Mouse (Mus musculus): ENCODE data around the gene Gm6164. TPM values are rescaled to one million over a fixed set of nuclear protein-coding genes. Genes with fewer than 3 reads are reported as not detected.
"Not testable (repeated sequence)": the region's sequence is repeated elsewhere in the genome, so short reads cannot be mapped to it uniquely, and the experiment has no call there.

The Gm6164 gene
- not detected in 2 replicates for polyA plus RNA-seq (2015; fragmentation: Nextera tagmentation; extraction: Ambion mirVana)

DNA sequence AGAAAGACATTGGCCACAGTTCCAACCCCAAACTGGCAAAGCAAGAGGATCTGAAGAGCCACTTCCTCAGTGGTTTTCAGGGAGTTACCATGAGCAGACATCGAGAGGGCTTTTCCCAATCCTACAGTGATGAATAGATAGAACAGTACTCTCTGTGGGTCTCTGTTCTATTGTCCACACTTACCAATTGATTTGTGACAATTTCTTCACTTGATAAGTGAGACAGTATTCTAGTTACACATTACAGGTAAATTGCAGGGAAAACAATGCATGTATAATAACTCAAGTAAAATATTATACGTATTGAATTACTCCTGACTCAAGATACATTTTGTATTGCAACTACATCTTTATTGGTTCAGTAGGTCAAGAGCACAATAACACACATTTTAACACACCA, at the start of gene Gm6164:
Gm6164 (minus strand) TSS at position 101 of the 400 bp plus-strand sequence.
- not testable (repeated sequence) for H3K9me3 ChIP-seq (ENCODE audit: control insufficient read depth, low read length); ATAC-seq
- no CpG with 5 or more reads among the region's 2 CpGs for WGBS

DNA sequence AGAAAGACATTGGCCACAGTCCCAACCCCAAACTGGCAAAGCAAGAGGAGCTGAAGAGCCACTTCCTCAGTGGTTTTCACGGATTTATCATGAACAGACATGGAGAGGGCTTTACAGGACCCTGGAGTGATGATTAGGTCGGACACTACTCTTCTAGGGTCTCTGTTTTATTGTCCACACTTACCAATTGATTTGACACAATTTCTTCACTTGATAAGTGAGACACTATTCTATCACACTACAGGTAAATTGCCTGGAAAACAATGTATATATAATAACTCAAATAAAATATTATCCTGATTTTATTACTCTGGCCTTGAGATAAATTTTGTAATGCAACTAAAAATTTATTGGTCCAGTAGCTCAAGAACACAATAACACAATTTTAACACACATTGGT, 28.3 kb upstream of the Gm6164 start, which contains the start of gene Gm4498:
Gm4498 (minus strand) TSS at position 101 of the 400 bp plus-strand sequence.
- H3K27ac ChIP-seq (ENCODE audit: low read depth, low read length); H3K4me3 ChIP-seq (ENCODE audit: low read length); H3K27me3 ChIP-seq (replicated peaks; ENCODE audit: control insufficient read depth, insufficient read depth, low read length); H3K4me1 ChIP-seq (ENCODE audit: control insufficient read depth, insufficient read depth, low read depth, low read length); H3K36me3 ChIP-seq (ENCODE audit: control insufficient read depth, insufficient read depth, low read length); ATAC-seq; H3K4me2 ChIP-seq (ENCODE audit: low read length); H3K9ac ChIP-seq (ENCODE audit: low read depth, low read length); H3K9me3 ChIP-seq (ENCODE audit: control insufficient read depth, low read length): not testable (repeated sequence)
- WGBS: no CpG with 5 or more reads among the region's 2 CpGs

More for the DNA sequence above, at the start of gene Gm6164:
- H3K27ac ChIP-seq (ENCODE audit: low read depth, low read length); H3K27me3 ChIP-seq (replicated peaks; ENCODE audit: control insufficient read depth, insufficient read depth, low read length); H3K36me3 ChIP-seq (ENCODE audit: control insufficient read depth, insufficient read depth, low read length); H3K4me1 ChIP-seq (ENCODE audit: control insufficient read depth, insufficient read depth, low read depth, low read length); H3K9ac ChIP-seq (ENCODE audit: low read depth, low read length); H3K4me2 ChIP-seq (ENCODE audit: low read length); H3K4me3 ChIP-seq (ENCODE audit: low read length): not testable (repeated sequence)

DNA sequence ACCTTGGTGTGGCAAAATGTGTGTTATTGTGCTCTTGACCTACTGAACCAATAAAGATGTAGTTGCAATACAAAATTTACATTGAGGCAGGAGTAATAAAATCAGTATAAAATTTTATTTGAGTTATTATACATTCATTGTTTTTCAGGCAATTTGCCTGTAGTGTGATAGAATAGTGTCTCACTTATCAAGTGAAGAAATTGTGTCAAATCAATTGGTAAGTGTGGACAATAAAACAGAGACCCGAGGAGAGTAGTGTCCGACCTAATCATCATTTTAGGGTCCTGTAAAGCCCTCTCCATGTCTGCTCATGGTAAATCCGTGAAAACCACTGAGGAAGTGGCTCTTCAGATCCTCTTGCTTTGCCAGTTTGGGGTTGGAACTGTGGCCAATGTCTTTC, 12.0 kb downstream of the Gm6164 start, which contains the start of gene Vmn1r95:
Vmn1r95 (plus strand) TSS at position 301 of the 400 bp plus-strand sequence.
- not testable (repeated sequence) for ATAC-seq

GRCm38 (mm10) chr7:20168277-20168676, 37.1 kb downstream of the Gm6164 start, which contains the start of gene Vmn1r94:
Gene Vmn1r94 (minus strand): TSS chr7:20168377.
- H3K9ac ChIP-seq (ENCODE audit: low read depth, low read length); H3K27ac ChIP-seq (ENCODE audit: low read depth, low read length); H3K27me3 ChIP-seq (replicated peaks; ENCODE audit: control insufficient read depth, insufficient read depth, low read length); H3K4me3 ChIP-seq (ENCODE audit: low read length); H3K4me2 ChIP-seq (ENCODE audit: low read length); H3K9me3 ChIP-seq (ENCODE audit: control insufficient read depth, low read length); ATAC-seq; H3K4me1 ChIP-seq (ENCODE audit: control insufficient read depth, insufficient read depth, low read depth, low read length); H3K36me3 ChIP-seq (ENCODE audit: control insufficient read depth, insufficient read depth, low read length): not testable (repeated sequence)
- no CpG with 5 or more reads among the region's 3 CpGs for WGBS

More for the DNA sequence above, 12.0 kb downstream of the Gm6164 start, which contains the start of gene Vmn1r95:
- not testable (repeated sequence) for H3K4me1 ChIP-seq (ENCODE audit: control insufficient read depth, insufficient read depth, low read depth, low read length); H3K4me2 ChIP-seq (ENCODE audit: low read length); H3K27ac ChIP-seq (ENCODE audit: low read depth, low read length); H3K27me3 ChIP-seq (replicated peaks; ENCODE audit: control insufficient read depth, insufficient read depth, low read length); H3K4me3 ChIP-seq (ENCODE audit: low read length); H3K36me3 ChIP-seq (ENCODE audit: control insufficient read depth, insufficient read depth, low read length); H3K9ac ChIP-seq (ENCODE audit: low read depth, low read length); H3K9me3 ChIP-seq (ENCODE audit: control insufficient read depth, low read length)
- no CpG with 5 or more reads among the region's 3 CpGs for WGBS

Other genes starting within 250 kb of the Gm6164 start
- not detected in 2 replicates for gene Ceacam20, start 240.2 kb downstream of the Gm6164 start, polyA plus RNA-seq (2015; fragmentation: Nextera tagmentation; extraction: Ambion mirVana)
- gene Nlrp9b, start 214.1 kb downstream of the Gm6164 start, polyA plus RNA-seq (2015; fragmentation: Nextera tagmentation; extraction: Ambion mirVana): not detected in 2 replicates
- not detected in 2 replicates for gene Vmn1r91, start 105.9 kb downstream of the Gm6164 start, polyA plus RNA-seq (2015; fragmentation: Nextera tagmentation; extraction: Ambion mirVana)
- gene Gm16442, start 83.0 kb downstream of the Gm6164 start, polyA plus RNA-seq (2015; fragmentation: Nextera tagmentation; extraction: Ambion mirVana): not detected in 2 replicates
- gene Vmn1r93, start 66.5 kb downstream of the Gm6164 start, polyA plus RNA-seq (2015; fragmentation: Nextera tagmentation; extraction: Ambion mirVana): not detected in 2 replicates
- not detected in 2 replicates for gene Vmn1r94, start 37.2 kb downstream of the Gm6164 start, polyA plus RNA-seq (2015; fragmentation: Nextera tagmentation; extraction: Ambion mirVana)
- gene Vmn1r95, start 11.9 kb downstream of the Gm6164 start, polyA plus RNA-seq (2015; fragmentation: Nextera tagmentation; extraction: Ambion mirVana): not detected in 2 replicates
- gene Gm4498, start 28.2 kb upstream of the Gm6164 start, polyA plus RNA-seq (2015; fragmentation: Nextera tagmentation; extraction: Ambion mirVana): not detected in 2 replicates
- gene Gm5890, start 57.2 kb upstream of the Gm6164 start, polyA plus RNA-seq (2015; fragmentation: Nextera tagmentation; extraction: Ambion mirVana): not detected in 2 replicates
- gene Gm4133, start 128.5 kb upstream of the Gm6164 start, polyA plus RNA-seq (2015; fragmentation: Nextera tagmentation; extraction: Ambion mirVana): not detected in 2 replicates
- not detected in 2 replicates for gene Gm5728, start 169.8 kb upstream of the Gm6164 start, polyA plus RNA-seq (2015; fragmentation: Nextera tagmentation; extraction: Ambion mirVana)
- not detected in 2 replicates for gene Vmn1r100, start 212.3 kb upstream of the Gm6164 start, polyA plus RNA-seq (2015; fragmentation: Nextera tagmentation; extraction: Ambion mirVana)
- gene Vmn1r101, start 237.0 kb upstream of the Gm6164 start, polyA plus RNA-seq (2015; fragmentation: Nextera tagmentation; extraction: Ambion mirVana): not detected in 2 replicates

All from hindbrain, embryonic 16.5 days (tissue).